Mouse (Mus musculus): Measurements from ENCODE around the gene Cmtm6. TPM values are rescaled to one million over a fixed set of nuclear protein-coding genes. Genes with fewer than 3 reads are reported as not detected.

The Cmtm6 gene
- polyA plus RNA-seq, 1 experiment from 2014 or later = 15.0 TPM

DNA sequence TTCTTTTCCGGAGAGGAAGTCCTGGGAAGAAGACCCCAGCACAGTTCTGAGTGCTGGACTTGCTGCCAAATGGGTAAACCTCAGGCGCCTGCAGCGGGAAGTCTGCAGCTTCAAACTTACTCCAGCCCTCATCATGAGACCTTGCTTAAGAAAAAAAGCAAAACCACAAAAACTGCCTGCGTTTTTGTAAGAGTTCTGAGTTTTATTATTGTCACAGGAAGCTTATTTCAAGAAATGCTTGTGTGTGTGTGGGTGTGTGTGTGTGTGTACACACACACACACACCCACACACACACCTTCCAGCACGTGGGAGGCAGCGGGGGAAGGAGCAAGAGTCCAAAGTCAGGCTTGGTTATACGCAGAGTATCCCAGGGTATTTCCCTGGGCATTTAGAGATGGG is 27.4 kb downstream of the Cmtm6 start:
- H3K4me3 ChIP-seq (ENCODE audit: low read depth, low read length) = no peak overlapping the region
- no peak overlapping the region for H3K4me2 ChIP-seq (ENCODE audit: low read depth, low read length)
- H3K27ac ChIP-seq (ENCODE audit: low read depth, low read length) = no peak overlapping the region
- H3K4me1 ChIP-seq (ENCODE audit: control insufficient read depth, insufficient read depth, low read length) = no peaks in the 10 kb centered on the region
- no peaks in the 10 kb centered on the region for H3K9me3 ChIP-seq (ENCODE audit: control insufficient read depth, low read length)
- 86% methylated on average over 7 of the region's 7 CpGs for WGBS
- no peaks in the 10 kb centered on the region for H3K36me3 ChIP-seq (ENCODE audit: control insufficient read depth, insufficient read depth, low read length)
- ATAC-seq (ENCODE audit: low read depth) = no peak
- H3K27me3 ChIP-seq (ENCODE audit: control insufficient read depth, insufficient read depth, low read length) = no peaks in the 10 kb centered on the region
- H3K9ac ChIP-seq (replicated peaks; ENCODE audit: low read depth, low read length) = no peak overlapping the region

DNA sequence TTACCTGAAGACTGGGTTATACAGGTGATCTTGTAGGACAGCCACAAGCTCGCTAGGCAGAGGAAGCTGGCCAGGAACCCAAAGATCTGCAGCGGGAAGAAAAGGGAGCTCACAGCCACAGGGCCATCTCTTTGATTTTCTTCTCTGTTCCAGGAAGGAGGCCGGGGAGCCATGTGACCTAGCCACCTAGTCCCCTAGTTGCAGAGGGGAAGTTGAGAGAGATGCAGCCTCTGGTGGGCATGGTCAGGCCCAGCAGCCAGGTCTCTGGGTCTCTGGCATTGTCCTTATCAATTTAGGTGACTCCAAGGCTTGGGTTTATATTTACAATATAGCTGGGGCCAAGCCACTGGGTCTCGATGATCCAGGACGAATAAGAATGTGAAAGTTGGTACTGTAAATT is 27.9 kb downstream of the Cmtm6 start:
- no peak overlapping the region for H3K9ac ChIP-seq (replicated peaks; ENCODE audit: low read depth, low read length)
- H3K4me3 ChIP-seq (ENCODE audit: low read depth, low read length) = no peak overlapping the region
- H3K4me1 ChIP-seq (ENCODE audit: control insufficient read depth, insufficient read depth, low read length) = no peaks in the 10 kb centered on the region
- H3K27ac ChIP-seq (ENCODE audit: low read depth, low read length) = no peak overlapping the region
- no peak overlapping the region for H3K4me2 ChIP-seq (ENCODE audit: low read depth, low read length)
- WGBS = 94% methylated on average over 5 of the region's 5 CpGs
- H3K36me3 ChIP-seq (ENCODE audit: control insufficient read depth, insufficient read depth, low read length) = no peaks in the 10 kb centered on the region
- no peak for ATAC-seq (ENCODE audit: low read depth)
- no peaks in the 10 kb centered on the region for H3K27me3 ChIP-seq (ENCODE audit: control insufficient read depth, insufficient read depth, low read length)
- no peaks in the 10 kb centered on the region for H3K9me3 ChIP-seq (ENCODE audit: control insufficient read depth, low read length)

DNA sequence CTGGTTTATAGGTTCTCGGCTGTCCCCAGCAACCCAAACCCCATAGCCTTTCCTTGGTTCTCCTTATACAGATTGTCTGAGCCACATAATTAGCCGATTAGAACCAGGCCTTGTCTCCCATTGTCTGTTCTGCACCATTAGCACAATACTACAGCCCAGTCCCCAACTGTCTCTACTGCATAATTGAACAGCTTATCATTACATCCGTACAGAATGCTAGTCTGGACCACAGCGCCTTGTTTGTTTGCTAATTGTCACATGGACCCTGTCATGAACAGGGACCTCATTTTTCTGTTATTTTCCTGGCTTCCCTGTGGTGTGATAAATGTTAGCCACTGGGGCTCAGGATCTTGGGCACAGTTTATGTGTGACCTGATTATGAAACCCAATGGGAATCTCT is 29.0 kb downstream of the Cmtm6 start:
- Histone ChIP-seq H3K4me3 (ENCODE audit: low read depth, low read length) (no peak overlapping the region), H3K36me3 (ENCODE audit: control insufficient read depth, insufficient read depth, low read length) (no peaks in the 10 kb centered on the region), H3K4me1 (ENCODE audit: control insufficient read depth, insufficient read depth, low read length) (no peaks in the 10 kb centered on the region), H3K4me2 (ENCODE audit: low read depth, low read length) (no peak overlapping the region), H3K27me3 (ENCODE audit: control insufficient read depth, insufficient read depth, low read length) (no peaks in the 10 kb centered on the region), H3K9ac (replicated peaks; ENCODE audit: low read depth, low read length) (no peak overlapping the region), H3K9me3 (ENCODE audit: control insufficient read depth, low read length) (no peaks in the 10 kb centered on the region), H3K27ac (ENCODE audit: low read depth, low read length) (no peak overlapping the region)
- WGBS = 44% methylated on average over 4 of the region's 4 CpGs
- no peak for ATAC-seq (ENCODE audit: low read depth)

GRCm38 (mm10) chr9:114760353-114760752 is 29.4 kb downstream of the Cmtm6 start:
- Histone ChIP-seq H3K4me1 (ENCODE audit: control insufficient read depth, insufficient read depth, low read length) (no peaks in the 10 kb centered on the region), H3K9me3 (ENCODE audit: control insufficient read depth, low read length) (no peaks in the 10 kb centered on the region), H3K27ac (ENCODE audit: low read depth, low read length) (no peak overlapping the region), H3K9ac (replicated peaks; ENCODE audit: low read depth, low read length) (no peak overlapping the region), H3K4me3 (ENCODE audit: low read depth, low read length) (no peak overlapping the region), H3K27me3 (ENCODE audit: control insufficient read depth, insufficient read depth, low read length) (no peaks in the 10 kb centered on the region), H3K4me2 (ENCODE audit: low read depth, low read length) (no peak overlapping the region), H3K36me3 (ENCODE audit: control insufficient read depth, insufficient read depth, low read length) (no peaks in the 10 kb centered on the region)
- ATAC-seq (ENCODE audit: low read depth) = no peak
- WGBS = 87% methylated on average over 5 of the region's 5 CpGs

DNA sequence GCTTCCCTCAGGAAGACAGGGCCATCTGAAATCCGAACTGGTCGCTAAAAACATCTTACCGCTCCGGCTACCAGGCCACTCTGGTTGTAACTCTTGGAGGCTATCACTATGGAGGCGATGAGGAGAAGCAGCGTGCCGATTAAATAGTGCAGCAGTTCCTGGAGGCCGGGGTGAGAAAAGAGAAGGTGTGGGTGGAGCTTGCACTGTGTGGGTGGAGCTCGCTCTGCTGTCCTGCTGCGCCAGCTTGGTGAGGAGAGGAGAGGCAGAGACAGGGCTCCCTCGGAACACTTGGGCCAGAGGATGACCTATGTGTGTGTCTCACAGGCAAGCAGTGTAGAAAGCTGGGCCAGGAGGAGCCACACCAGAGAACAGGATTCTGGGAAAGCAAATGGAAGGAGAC is 30.9 kb downstream of the Cmtm6 start:
- Histone ChIP-seq H3K36me3 (ENCODE audit: control insufficient read depth, insufficient read depth, low read length) (no peaks in the 10 kb centered on the region), H3K27ac (ENCODE audit: low read depth, low read length) (no peak overlapping the region), H3K9ac (replicated peaks; ENCODE audit: low read depth, low read length) (no peak overlapping the region), H3K4me2 (ENCODE audit: low read depth, low read length) (no peak overlapping the region), H3K4me3 (ENCODE audit: low read depth, low read length) (no peak overlapping the region), H3K27me3 (ENCODE audit: control insufficient read depth, insufficient read depth, low read length) (no peaks in the 10 kb centered on the region), H3K9me3 (ENCODE audit: control insufficient read depth, low read length) (no peaks in the 10 kb centered on the region), H3K4me1 (ENCODE audit: control insufficient read depth, insufficient read depth, low read length) (0 out of 2 replicates have a peak, but pooled peaks cover 2% of the 10 kb centered on the region)
- 78% methylated on average over 11 of the region's 11 CpGs for WGBS
- no peak for ATAC-seq (ENCODE audit: low read depth)

DNA sequence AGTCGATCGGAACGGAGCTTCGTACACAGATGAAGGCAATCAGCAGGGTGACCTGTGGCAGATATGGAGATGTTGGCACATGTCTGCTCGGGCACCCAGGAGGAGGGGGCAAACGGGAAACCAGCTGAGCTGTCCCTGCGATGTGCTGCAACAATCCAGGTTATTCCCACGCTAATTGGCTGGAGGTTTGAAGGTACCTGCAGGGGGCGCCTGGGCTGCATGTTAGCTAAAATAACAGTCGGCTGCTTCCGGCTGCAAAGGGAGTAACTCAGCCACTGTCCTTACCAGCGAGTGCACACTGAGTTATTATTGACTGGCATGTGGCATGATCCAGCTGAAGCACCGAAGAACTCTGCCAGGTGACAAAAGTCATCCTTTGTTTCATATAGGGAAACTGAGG is 32.4 kb downstream of the Cmtm6 start:
- Histone ChIP-seq H3K9ac (replicated peaks; ENCODE audit: low read depth, low read length) (no peak overlapping the region), H3K9me3 (ENCODE audit: control insufficient read depth, low read length) (no peaks in the 10 kb centered on the region), H3K36me3 (ENCODE audit: control insufficient read depth, insufficient read depth, low read length) (no peaks in the 10 kb centered on the region), H3K27ac (ENCODE audit: low read depth, low read length) (no peak overlapping the region), H3K4me2 (ENCODE audit: low read depth, low read length) (no peak overlapping the region), H3K4me1 (ENCODE audit: control insufficient read depth, insufficient read depth, low read length) (0 out of 2 replicates have a peak, but pooled peaks cover 2% of the 10 kb centered on the region), H3K27me3 (ENCODE audit: control insufficient read depth, insufficient read depth, low read length) (no peaks in the 10 kb centered on the region), H3K4me3 (ENCODE audit: low read depth, low read length) (no peak overlapping the region)
- ATAC-seq (ENCODE audit: low read depth) = no peak
- 58% methylated on average over 13 of the region's 13 CpGs for WGBS

GRCm38 (mm10) chr9:114767030-114767429 is 36.1 kb downstream of the Cmtm6 start:
- peak; percentile 87 for ATAC-seq (ENCODE audit: low read depth)
- H3K4me1 ChIP-seq (ENCODE audit: control insufficient read depth, insufficient read depth, low read length) = 0 out of 2 replicates have a peak, but pooled peaks cover 2% of the 10 kb centered on the region
- H3K4me3 ChIP-seq (ENCODE audit: low read depth, low read length) = no peak overlapping the region
- H3K36me3 ChIP-seq (ENCODE audit: control insufficient read depth, insufficient read depth, low read length) = no peaks in the 10 kb centered on the region
- no peak overlapping the region for H3K4me2 ChIP-seq (ENCODE audit: low read depth, low read length)
- no peak overlapping the region for H3K9ac ChIP-seq (replicated peaks; ENCODE audit: low read depth, low read length)
- 0 out of 2 replicates have a peak overlapping the region, but pooled peaks have one; percentile 34 for H3K27ac ChIP-seq (ENCODE audit: low read depth, low read length)
- 31% methylated on average over 13 of the region's 13 CpGs for WGBS
- no peaks in the 10 kb centered on the region for H3K9me3 ChIP-seq (ENCODE audit: control insufficient read depth, low read length)
- no peaks in the 10 kb centered on the region for H3K27me3 ChIP-seq (ENCODE audit: control insufficient read depth, insufficient read depth, low read length)

DNA sequence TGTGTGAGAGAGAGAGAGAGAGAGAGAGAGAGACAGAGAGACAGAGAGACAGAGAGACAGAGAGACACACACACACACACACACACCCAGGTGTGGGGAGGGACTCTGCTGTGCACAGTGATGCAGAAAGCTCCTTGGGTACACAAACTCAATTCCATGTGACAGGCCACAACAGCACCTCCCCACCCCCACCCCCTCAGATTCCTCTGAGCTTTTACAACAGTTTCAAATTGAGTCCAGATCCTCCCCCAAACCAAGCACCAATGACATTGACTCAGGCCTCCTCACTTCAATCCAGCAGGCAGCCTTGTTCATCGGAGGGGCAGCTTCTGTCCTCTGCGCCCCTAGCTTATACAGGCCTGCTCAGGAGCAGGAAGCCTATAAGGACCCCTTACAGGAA is 36.6 kb downstream of the Cmtm6 start:
- WGBS = 67% methylated on average over 2 of the region's 2 CpGs
- H3K4me1 ChIP-seq (ENCODE audit: control insufficient read depth, insufficient read depth, low read length) = 0 out of 2 replicates have a peak, but pooled peaks cover 2% of the 10 kb centered on the region
- no peak overlapping the region for H3K4me3 ChIP-seq (ENCODE audit: low read depth, low read length)
- no peak overlapping the region for H3K27ac ChIP-seq (ENCODE audit: low read depth, low read length)
- no peaks in the 10 kb centered on the region for H3K9me3 ChIP-seq (ENCODE audit: control insufficient read depth, low read length)
- no peaks in the 10 kb centered on the region for H3K27me3 ChIP-seq (ENCODE audit: control insufficient read depth, insufficient read depth, low read length)
- no peak overlapping the region for H3K9ac ChIP-seq (replicated peaks; ENCODE audit: low read depth, low read length)
- no peak overlapping the region for H3K4me2 ChIP-seq (ENCODE audit: low read depth, low read length)
- no peaks in the 10 kb centered on the region for H3K36me3 ChIP-seq (ENCODE audit: control insufficient read depth, insufficient read depth, low read length)
- peak; percentile 15; the same call in 1 of the 2 replicates for ATAC-seq (ENCODE audit: low read depth)

- no peak overlapping the region for H3K27ac ChIP-seq (ENCODE audit: low read depth, low read length)
- H3K9me3 ChIP-seq (ENCODE audit: control insufficient read depth, low read length) = no peaks in the 10 kb centered on the region
- no peak overlapping the region for H3K4me3 ChIP-seq (ENCODE audit: low read depth, low read length)
- H3K27me3 ChIP-seq (ENCODE audit: control insufficient read depth, insufficient read depth, low read length) = no peaks in the 10 kb centered on the region
- WGBS = 56% methylated on average over 10 of the region's 10 CpGs
- ATAC-seq (ENCODE audit: low read depth) = no peak
- H3K4me1 ChIP-seq (ENCODE audit: control insufficient read depth, insufficient read depth, low read length) = 0 out of 2 replicates have a peak, but pooled peaks cover 2% of the 10 kb centered on the region
- no peak overlapping the region for H3K9ac ChIP-seq (replicated peaks; ENCODE audit: low read depth, low read length)
- no peaks in the 10 kb centered on the region for H3K36me3 ChIP-seq (ENCODE audit: control insufficient read depth, insufficient read depth, low read length)
- no peak overlapping the region for H3K4me2 ChIP-seq (ENCODE audit: low read depth, low read length)
Measured at GRCm38 (mm10) chr9:114768066-114768465, 37.1 kb downstream of the Cmtm6 start.
